Mouse (Mus musculus): Measurements from ENCODE around the gene Glis3. TPM values are rescaled to one million over a fixed set of nuclear protein-coding genes. Genes with fewer than 3 reads are reported as not detected.

The Glis3 gene
- polyA plus RNA-seq, 2 experiments, result 0.08 to 0.14 TPM

DNA sequence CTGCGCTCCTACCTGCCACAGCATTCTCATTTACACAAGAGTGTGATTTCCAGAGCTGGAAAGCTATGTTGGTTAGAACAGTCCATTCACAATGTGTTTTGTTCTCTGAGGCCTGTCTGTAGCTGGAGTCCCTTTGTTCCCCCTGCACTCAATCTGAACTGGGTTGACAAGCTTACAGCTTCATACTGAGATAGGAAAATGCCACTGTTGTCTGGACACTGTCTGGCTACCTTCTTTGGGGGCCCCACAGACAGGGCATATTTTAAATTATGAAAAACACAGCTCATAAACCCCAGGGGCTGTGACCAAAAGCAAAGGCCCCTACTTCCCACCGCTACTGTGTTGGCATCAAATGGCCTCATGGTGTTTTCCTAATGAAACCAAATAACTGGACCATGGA is 402.8 kb downstream of the Glis3 start:
- TF ChIP-seq EP300 (IDR thresholded peaks at IDR 0.05; ENCODE audit: low read depth) (no peak), CTCF (IDR thresholded peaks at IDR 0.05; ENCODE audit: low read depth) (no peak)
- ATAC-seq (ENCODE audit: insufficient read depth) (no peak), DNase-seq (ENCODE audit: low read depth in 3 of 3, low spot score in 3 of 3) (no peak)
- Histone ChIP-seq H3K36me3 (replicated peaks; ENCODE audit: control insufficient read depth, insufficient read depth, low read depth) (no peaks in the 10 kb centered on the region), H3K4me3 (ENCODE audit: insufficient read depth in 1 of 2, low read depth in 2 of 2, low read length in 2 of 2) (no peak overlapping the region), H3K27ac (no peak overlapping the region), H3K27me3 (ENCODE audit: control insufficient read depth, insufficient read depth, low read length) (no peaks in the 10 kb centered on the region), H3K4me2 (ENCODE audit: low read depth) (no peak overlapping the region), H3K4me1 (replicated peaks; ENCODE audit: control insufficient read depth in 2 of 2, insufficient read depth in 2 of 2, low read length in 1 of 2) (no peaks in the 10 kb centered on the region), H3K9me3 (ENCODE audit: control insufficient read depth, low read length) (no peaks in the 10 kb centered on the region), H3K9ac (replicated peaks) (no peak overlapping the region)
- WGBS (ENCODE audit: insufficient replicate concordance), result 69% methylated on average over 2 of the region's 2 CpGs

DNA sequence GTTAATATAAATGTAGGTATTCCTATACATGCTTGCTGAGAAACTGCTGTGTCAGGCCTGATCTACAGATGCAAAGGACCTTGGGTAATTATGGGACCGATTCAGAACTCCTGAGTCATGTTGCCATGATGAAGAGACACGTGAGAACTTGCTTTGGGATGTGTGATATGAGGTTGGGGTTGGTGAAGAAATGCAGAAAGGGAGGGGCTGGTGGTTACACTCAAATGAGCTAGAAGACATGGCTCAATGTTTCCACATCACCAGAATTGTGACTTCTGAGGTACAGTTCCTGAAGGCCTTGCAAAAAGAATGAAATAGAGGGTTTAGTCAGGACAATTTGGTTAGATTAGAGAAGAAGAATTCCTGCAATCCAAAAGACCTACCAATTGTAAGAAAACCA is 405.4 kb downstream of the Glis3 start:
- no peak for TF ChIP-seq CTCF (IDR thresholded peaks at IDR 0.05; ENCODE audit: low read depth)
- TF ChIP-seq EP300 (IDR thresholded peaks at IDR 0.05; ENCODE audit: low read depth), result no peak
- Histone ChIP-seq H3K27ac (no peak overlapping the region), H3K4me3 (ENCODE audit: insufficient read depth in 1 of 2, low read depth in 2 of 2, low read length in 2 of 2) (no peak overlapping the region), H3K4me2 (ENCODE audit: low read depth) (no peak overlapping the region), H3K36me3 (replicated peaks; ENCODE audit: control insufficient read depth, insufficient read depth, low read depth) (no peaks in the 10 kb centered on the region), H3K4me1 (replicated peaks; ENCODE audit: control insufficient read depth in 2 of 2, insufficient read depth in 2 of 2, low read length in 1 of 2) (no peaks in the 10 kb centered on the region), H3K9me3 (ENCODE audit: control insufficient read depth, low read length) (no peaks in the 10 kb centered on the region), H3K27me3 (ENCODE audit: control insufficient read depth, insufficient read depth, low read length) (no peaks in the 10 kb centered on the region), H3K9ac (replicated peaks) (no peak overlapping the region)
- 42% methylated on average over 2 of the region's 2 CpGs for WGBS (ENCODE audit: insufficient replicate concordance)
- DNase-seq (ENCODE audit: low read depth in 3 of 3, low spot score in 3 of 3) (peak in 1 of 3 experiments; percentile 0), ATAC-seq (ENCODE audit: insufficient read depth) (no peak)

DNA sequence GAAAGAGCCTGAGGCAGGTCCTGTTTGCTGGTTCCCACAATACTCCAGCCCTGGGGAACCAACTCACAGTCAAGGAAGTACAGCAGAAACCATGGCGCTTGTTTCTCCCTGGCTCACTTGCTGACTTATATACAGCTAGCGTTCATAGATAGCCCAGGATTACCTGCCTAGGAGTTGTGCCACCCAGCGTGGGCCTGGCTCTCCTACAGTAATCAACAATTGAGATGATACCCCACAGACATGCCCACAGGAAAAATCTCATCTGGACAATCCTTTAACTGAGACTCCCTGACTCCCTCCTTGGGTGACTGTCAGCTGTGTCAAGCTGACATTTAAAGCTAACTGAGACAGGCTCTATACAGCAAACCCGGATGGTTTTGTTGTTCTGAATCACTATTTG is 405.9 kb downstream of the Glis3 start:
- H3K27ac ChIP-seq, result no peak overlapping the region
- no peaks in the 10 kb centered on the region for H3K36me3 ChIP-seq (replicated peaks; ENCODE audit: control insufficient read depth, insufficient read depth, low read depth)
- TF ChIP-seq EP300 (IDR thresholded peaks at IDR 0.05; ENCODE audit: low read depth) (no peak), CTCF (IDR thresholded peaks at IDR 0.05; ENCODE audit: low read depth) (no peak)
- H3K27me3 ChIP-seq (ENCODE audit: control insufficient read depth, insufficient read depth, low read length), result no peaks in the 10 kb centered on the region
- H3K4me2 ChIP-seq (ENCODE audit: low read depth), result no peak overlapping the region
- no peaks in the 10 kb centered on the region for H3K9me3 ChIP-seq (ENCODE audit: control insufficient read depth, low read length)
- H3K9ac ChIP-seq (replicated peaks), result no peak overlapping the region
- no peak overlapping the region for H3K4me3 ChIP-seq (ENCODE audit: insufficient read depth in 1 of 2, low read depth in 2 of 2, low read length in 2 of 2)
- no peaks in the 10 kb centered on the region for H3K4me1 ChIP-seq (replicated peaks; ENCODE audit: control insufficient read depth in 2 of 2, insufficient read depth in 2 of 2, low read length in 1 of 2)
- DNase-seq (ENCODE audit: low read depth in 3 of 3, low spot score in 3 of 3), result no peak
- 53% methylated on average over 4 of the region's 4 CpGs for WGBS (ENCODE audit: insufficient replicate concordance)
- ATAC-seq (ENCODE audit: insufficient read depth), result no peak

DNA sequence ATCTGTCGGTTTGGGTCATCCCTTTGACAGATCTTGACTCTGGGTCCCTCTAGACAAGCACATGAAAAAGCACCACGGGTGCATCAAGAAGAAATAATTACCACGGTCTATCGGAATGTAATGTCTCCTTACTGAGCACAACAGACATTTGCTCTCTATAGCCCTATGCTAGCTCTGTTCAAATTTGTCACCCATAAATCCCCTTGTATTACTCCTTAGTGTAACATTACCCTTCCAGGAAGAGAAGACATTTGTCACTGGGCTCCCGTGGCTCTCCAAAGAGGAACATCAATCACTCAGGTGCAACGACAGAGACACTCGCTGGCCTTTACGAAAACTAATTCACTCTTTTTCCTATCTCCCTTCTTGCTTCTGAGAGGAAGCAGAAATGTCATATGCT is 413.0 kb downstream of the Glis3 start:
- 61% methylated on average over 8 of the region's 8 CpGs for WGBS (ENCODE audit: insufficient replicate concordance)
- H3K4me2 ChIP-seq (ENCODE audit: low read depth), result no peak overlapping the region
- TF ChIP-seq EP300 (IDR thresholded peaks at IDR 0.05; ENCODE audit: low read depth) (no peak), CTCF (IDR thresholded peaks at IDR 0.05; ENCODE audit: low read depth) (no peak)
- ATAC-seq (ENCODE audit: insufficient read depth) (no peak), DNase-seq (ENCODE audit: low read depth in 3 of 3, low spot score in 3 of 3) (no peak)
- H3K36me3 ChIP-seq (replicated peaks; ENCODE audit: control insufficient read depth, insufficient read depth, low read depth), result no peaks in the 10 kb centered on the region
- H3K27me3 ChIP-seq (ENCODE audit: control insufficient read depth, insufficient read depth, low read length), result no peaks in the 10 kb centered on the region
- H3K27ac ChIP-seq, result no peak overlapping the region
- H3K9ac ChIP-seq (replicated peaks), result no peak overlapping the region
- no peaks in the 10 kb centered on the region for H3K9me3 ChIP-seq (ENCODE audit: control insufficient read depth, low read length)
- no peak overlapping the region for H3K4me3 ChIP-seq (ENCODE audit: insufficient read depth in 1 of 2, low read depth in 2 of 2, low read length in 2 of 2)
- H3K4me1 ChIP-seq (replicated peaks; ENCODE audit: control insufficient read depth in 2 of 2, insufficient read depth in 2 of 2, low read length in 1 of 2), result no peaks in the 10 kb centered on the region

DNA sequence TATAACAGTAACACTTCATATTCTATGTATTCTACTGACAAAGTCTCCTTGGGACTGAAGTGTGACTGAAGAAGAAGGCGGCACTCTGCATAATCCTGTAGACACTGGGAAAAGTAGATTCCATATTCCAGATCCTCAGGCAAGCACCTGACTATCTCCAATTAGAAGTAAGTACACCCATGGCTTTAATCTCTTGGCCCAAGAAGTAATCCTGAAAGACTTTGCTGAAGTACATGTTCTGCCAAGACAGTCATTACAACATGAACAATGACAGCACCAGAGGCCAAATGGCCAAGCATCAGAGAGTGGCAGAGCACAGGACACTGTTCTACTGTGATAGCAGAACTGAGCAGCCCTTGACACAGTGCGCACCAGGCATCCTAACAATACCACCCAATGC is 414.1 kb downstream of the Glis3 start:
- ATAC-seq (ENCODE audit: insufficient read depth), result no peak
- Histone ChIP-seq H3K9ac (replicated peaks) (no peak overlapping the region), H3K4me3 (ENCODE audit: insufficient read depth in 1 of 2, low read depth in 2 of 2, low read length in 2 of 2) (no peak overlapping the region), H3K9me3 (ENCODE audit: control insufficient read depth, low read length) (no peaks in the 10 kb centered on the region), H3K36me3 (replicated peaks; ENCODE audit: control insufficient read depth, insufficient read depth, low read depth) (no peaks in the 10 kb centered on the region), H3K4me1 (replicated peaks; ENCODE audit: control insufficient read depth in 2 of 2, insufficient read depth in 2 of 2, low read length in 1 of 2) (no peaks in the 10 kb centered on the region), H3K27me3 (ENCODE audit: control insufficient read depth, insufficient read depth, low read length) (no peaks in the 10 kb centered on the region), H3K4me2 (ENCODE audit: low read depth) (no peak overlapping the region), H3K27ac (no peak overlapping the region)
- no peak for TF ChIP-seq EP300 (IDR thresholded peaks at IDR 0.05; ENCODE audit: low read depth)
- TF ChIP-seq CTCF (IDR thresholded peaks at IDR 0.05; ENCODE audit: low read depth), result no peak
- DNase-seq (ENCODE audit: low read depth in 3 of 3, low spot score in 3 of 3), result no peak
- 73% methylated on average over 2 of the region's 2 CpGs for WGBS (ENCODE audit: insufficient replicate concordance)

Data from liver, embryonic 14.5 days (tissue).